Mouse (Mus musculus) MEL (cell line): ENCODE measurements around the gene Rcan2. TPM values are rescaled to one million over a fixed set of nuclear protein-coding genes. Genes with fewer than 3 reads are reported as not detected.

ENCODE experiments used
- DNase-seq: peaks from one replicate; pipeline ENCODE4 v3.0.0; 2011; ENCODE audit warnings: low read depth, low spot score
- H3K27ac ChIP-seq: 2 replicates; pipeline ENCODE4 v1.5.1; 2012; ENCODE audit warnings: low read depth, mild to moderate bottlenecking, control low read depth, low read length, moderate library complexity; ENCODE audit not compliant: control insufficient read depth
- H3K27me3 ChIP-seq, 2 experiments: fragments of 150-350 bp in 1 of 2; sonication (generic) in 1 of 2; 2 replicates each; pipeline ENCODE4 v1.6.1; 2012; ENCODE audit warnings: low read length in 2 of 2, mild to moderate bottlenecking in 2 of 2, improper control_type of control experiment in 1 of 2, moderate library complexity in 1 of 2; ENCODE audit not compliant: insufficient read depth in 2 of 2, control insufficient read depth in 1 of 2
- H3K36me3 ChIP-seq, 2 experiments: 2 replicates each; pipeline ENCODE4 v1.6.1; 2012 to 2014; ENCODE audit warnings: low read length in 2 of 2, improper control_type of control experiment in 1 of 2, inconsistent platforms in 1 of 2, mild to moderate bottlenecking in 1 of 2; ENCODE audit not compliant: insufficient read depth in 2 of 2, control insufficient read depth in 1 of 2
- H3K4me1 ChIP-seq, 2 experiments: fragments of 150-350 bp in 1 of 2; sonication (generic) in 1 of 2; 2 replicates each; pipeline ENCODE4 v1.6.1; 2012; ENCODE audit warnings: low read length in 2 of 2, improper control_type of control experiment in 1 of 2, mild to moderate bottlenecking in 1 of 2; ENCODE audit not compliant: insufficient read depth in 2 of 2, control insufficient read depth in 1 of 2
- H3K4me3 ChIP-seq, 2 experiments: fragments of 150-350 bp in 1 of 2; sonication (generic) in 1 of 2; 2 replicates each; pipeline ENCODE4 v1.5.1; 2012; ENCODE audit warnings: low read depth in 2 of 2, low read length in 2 of 2, mild to moderate bottlenecking in 2 of 2, moderate library complexity in 2 of 2, control low read depth in 1 of 2, improper control_type of control experiment in 1 of 2; ENCODE audit not compliant: control insufficient read depth in 1 of 2, insufficient read depth in 1 of 2
- H3K79me2 ChIP-seq: 2 replicates; pipeline ENCODE4 v1.6.1; 2012; ENCODE audit warnings: mild to moderate bottlenecking, low read length, moderate library complexity; ENCODE audit not compliant: control insufficient read depth, poor library complexity, insufficient read depth
- H3K9ac ChIP-seq: 2 replicates; pipeline ENCODE4 v1.6.1; 2012; ENCODE audit warnings: low read depth, mild to moderate bottlenecking, control low read depth, low read length, moderate library complexity; ENCODE audit not compliant: control insufficient read depth, poor library complexity, severe bottlenecking
- H3K9me3 ChIP-seq: fragments of 150-350 bp; sonication (generic); replicated peaks from 2 replicates; pipeline ENCODE4 v1.6.1; 2012; ENCODE audit warnings: mild to moderate bottlenecking, low read length, improper control_type of control experiment, moderate library complexity; ENCODE audit not compliant: insufficient read depth
- BHLHE40 ChIP-seq: IDR thresholded peaks from 2 replicates; pipeline ENCODE4 v1.6.1; 2012; ENCODE audit warnings: low read depth, mild to moderate bottlenecking, inconsistent platforms, low read length, improper control_type of control experiment, borderline replicate concordance
- CHD1 ChIP-seq: IDR thresholded peaks from 2 replicates; pipeline ENCODE4 v1.6.1; 2012; ENCODE audit warnings: low read depth, mild to moderate bottlenecking, inconsistent platforms, low read length, improper control_type of control experiment
- CHD2 ChIP-seq: IDR thresholded peaks from 2 replicates; pipeline ENCODE4 v1.6.1; 2011; ENCODE audit warnings: low read length, improper control_type of control experiment
- CTCF ChIP-seq, 3 experiments: IDR thresholded peaks in 2 of 3; conservative IDR thresholded peaks in 1 of 3; 2 replicates each; pipeline ENCODE4 v1.5.1; 2011 to 2012; ENCODE audit warnings: low read length in 3 of 3, low read depth in 2 of 3, mild to moderate bottlenecking in 2 of 3, improper control_type of control experiment in 1 of 3, inconsistent platforms in 1 of 3, mixed read lengths in 1 of 3, moderate library complexity in 1 of 3; ENCODE audit not compliant: control insufficient read depth in 1 of 3, insufficient read depth in 1 of 3, poor library complexity in 1 of 3, severe bottlenecking in 1 of 3
- E2F4 ChIP-seq: IDR thresholded peaks from 2 replicates; pipeline ENCODE4 v1.6.1; 2011; ENCODE audit warnings: low read depth, low read length, improper control_type of control experiment, borderline replicate concordance
- EP300 ChIP-seq, 2 experiments: IDR thresholded peaks; 2 replicates each; pipeline ENCODE4 v1.6.1; 2011; ENCODE audit warnings: improper control_type of control experiment in 2 of 2, low read length in 2 of 2, low read depth in 1 of 2, mild to moderate bottlenecking in 1 of 2
- ETS1 ChIP-seq: IDR thresholded peaks from 2 replicates; pipeline ENCODE4 v1.6.1; 2012; ENCODE audit warnings: low read depth, mild to moderate bottlenecking, inconsistent platforms, low read length, improper control_type of control experiment, moderate library complexity
- GATA1 ChIP-seq: IDR thresholded peaks from 2 replicates; pipeline ENCODE4 v1.6.1; 2011; ENCODE audit warnings: low read depth, low read length, improper control_type of control experiment
- KAT2A ChIP-seq: conservative IDR thresholded peaks from 2 replicates; pipeline ENCODE4 v1.6.1; 2012; ENCODE audit warnings: low read depth, low read length, improper control_type of control experiment, inconsistent platforms
- MAZ ChIP-seq: IDR thresholded peaks from 2 replicates; pipeline ENCODE4 v1.6.1; 2012; ENCODE audit warnings: low read depth, mild to moderate bottlenecking, inconsistent platforms, low read length, improper control_type of control experiment
- MXI1 ChIP-seq: IDR thresholded peaks from 2 replicates; pipeline ENCODE4 v1.6.1; 2011; ENCODE audit warnings: mild to moderate bottlenecking, low read depth, low read length, improper control_type of control experiment
- MYB ChIP-seq: IDR thresholded peaks from 2 replicates; pipeline ENCODE4 v1.6.1; 2011; ENCODE audit warnings: mild to moderate bottlenecking, low read depth, low read length, improper control_type of control experiment
- MYC ChIP-seq: IDR thresholded peaks from 2 replicates; pipeline ENCODE4 v1.6.1; 2011; ENCODE audit warnings: low read depth, mild to moderate bottlenecking, low read length, improper control_type of control experiment, moderate library complexity
- NELFE ChIP-seq: IDR thresholded peaks from 2 replicates; pipeline ENCODE4 v1.6.1; 2011; ENCODE audit warnings: low read depth, low read length, improper control_type of control experiment
- POLR2AphosphoS2 ChIP-seq: IDR thresholded peaks from 2 replicates; pipeline ENCODE4 v1.6.1; 2011; ENCODE audit warnings: low read length, improper control_type of control experiment
- RAD21 ChIP-seq: IDR thresholded peaks from 2 replicates; pipeline ENCODE4 v1.6.1; 2011; ENCODE audit warnings: mild to moderate bottlenecking, low read depth, low read length, improper control_type of control experiment
- RCOR1 ChIP-seq: IDR thresholded peaks from 2 replicates; pipeline ENCODE4 v1.6.1; 2012; ENCODE audit warnings: low read depth, mild to moderate bottlenecking, inconsistent platforms, low read length, improper control_type of control experiment
- SIN3A ChIP-seq: IDR thresholded peaks from 2 replicates; pipeline ENCODE4 v1.6.1; 2012; ENCODE audit warnings: low read length, improper control_type of control experiment, inconsistent platforms
- SMC3 ChIP-seq: IDR thresholded peaks from 2 replicates; pipeline ENCODE4 v1.6.1; 2011; ENCODE audit warnings: low read depth, low read length, improper control_type of control experiment
- TBP ChIP-seq: IDR thresholded peaks from 2 replicates; pipeline ENCODE4 v1.8.0; 2011; ENCODE audit warnings: low read depth, low read length, improper control_type of control experiment
- UBTF ChIP-seq: IDR thresholded peaks from 2 replicates; pipeline ENCODE4 v1.6.1; 2012; ENCODE audit warnings: low read depth, mild to moderate bottlenecking, inconsistent platforms, low read length, improper control_type of control experiment, moderate library complexity, borderline replicate concordance; ENCODE audit not compliant: insufficient read depth
- USF1 ChIP-seq: IDR thresholded peaks from 2 replicates; pipeline ENCODE4 v1.6.1; 2014; ENCODE audit warnings: low read depth, mild to moderate bottlenecking, inconsistent platforms, low read length, improper control_type of control experiment, moderate library complexity
- USF2 ChIP-seq, 2 experiments: IDR thresholded peaks; 2 replicates each; pipeline ENCODE4 v1.6.1; 2011 to 2012; ENCODE audit warnings: improper control_type of control experiment in 2 of 2, low read length in 2 of 2, borderline replicate concordance in 1 of 2, inconsistent platforms in 1 of 2, low read depth in 1 of 2, mild to moderate bottlenecking in 1 of 2; ENCODE audit not compliant: insufficient read depth in 1 of 2
- ZC3H11A ChIP-seq: IDR thresholded peaks from 2 replicates; pipeline ENCODE4 v1.6.1; 2012; ENCODE audit warnings: low read depth, mild to moderate bottlenecking, inconsistent platforms, low read length, improper control_type of control experiment
- ZKSCAN1 ChIP-seq: IDR thresholded peaks from 2 replicates; pipeline ENCODE4 v1.6.1; 2012; ENCODE audit warnings: low read depth, mild to moderate bottlenecking, inconsistent platforms, low read length, improper control_type of control experiment, moderate library complexity
- ZMIZ1 ChIP-seq: IDR thresholded peaks from 2 replicates; pipeline ENCODE4 v1.6.1; 2012; ENCODE audit warnings: low read depth, mild to moderate bottlenecking, inconsistent platforms, low read length, improper control_type of control experiment, moderate library complexity
- polyA plus RNA-seq, 2 experiments: library from polyadenylated mRNA; stranded (reverse) in 1 of 2; unstranded in 1 of 2; fragments of >175 nt in 1 of 2; fragments of >200 nt in 1 of 2; gene quantifications; 2 replicates each; pipeline versions ENCODE4 v1.2.1 to v1.2.4; 2012; ENCODE audit warnings: low replicate concordance in 2 of 2, low read depth in 1 of 2; ENCODE audit not compliant: insufficient read length in 2 of 2, insufficient read depth in 1 of 2, missing spikeins in 1 of 2
- total RNA-seq: library from RNA; depleted of rRNA; stranded (reverse); fragments of 300-350 nt; gene quantifications from 2 replicates; pipeline ENCODE4 v1.2.3, GENCODE M21; 2012

Rcan2 gene
- total and polyA plus RNA-seq, 3 experiments = 0.52 TPM; not detected in 2

- Histone ChIP-seq H3K4me3 (peak overlapping the region; percentile 55), H3K9ac (peak overlapping the region; percentile 68), H3K36me3 (peaks cover 0 to 9% of the 10 kb centered on the region in 2 experiments; a peak in 2 of 4 replicates), H3K27ac (no peak overlapping the region), H3K4me1 (peaks cover 12 to 20% of the 10 kb centered on the region in 2 experiments), H3K9me3 (no peaks in the 10 kb centered on the region), H3K27me3 (no peaks in the 10 kb centered on the region), H3K79me2 (0 out of 2 replicates have a peak, but pooled peaks cover 2% of the 10 kb centered on the region)
- TF ChIP-seq MYC (no peak), USF1 (peak; percentile 38; the same call in 1 of the 2 replicates)
- DNase-seq = no peak
Measured at GRCm38 (mm10) chr17:44075601-44076000, 274.4 kb downstream of the Rcan2 start.

- Histone ChIP-seq H3K9ac (peak overlapping the region; percentile 68), H3K27me3 (no peaks in the 10 kb centered on the region), H3K9me3 (no peaks in the 10 kb centered on the region), H3K4me3 (peak overlapping the region; percentile 55 to 56), H3K27ac (no peak overlapping the region), H3K79me2 (0 out of 2 replicates have a peak, but pooled peaks cover 2% of the 10 kb centered on the region), H3K36me3 (peaks cover 0 to 9% of the 10 kb centered on the region in 2 experiments; a peak in 2 of 4 replicates), H3K4me1 (peaks cover 12 to 20% of the 10 kb centered on the region in 2 experiments)
- TF ChIP-seq UBTF (no peak), CHD1 (no peak), TBP (0 out of 2 replicates have a peak, but pooled peaks have one; percentile 32), MYB (no peak), E2F4 (no peak), POLR2AphosphoS2 (no peak), ZMIZ1 (no peak), USF1 (no peak), MXI1 (no peak), KAT2A (no peak), ZC3H11A (peak; percentile 84), RAD21 (peak; percentile 73), SIN3A (peak; percentile 73), CHD2 (no peak), MAZ (0 out of 2 replicates have a peak, but pooled peaks have one; percentile 50), CTCF (IDR thresholded peaks at IDR 0.05 in 2 of 3, conservative IDR thresholded peaks at IDR 0.05 in 1 of 3; ENCODE audit: control insufficient read depth in 1 of 3, insufficient read depth in 1 of 3, low read depth in 2 of 3, low read length in 3 of 3, poor library complexity in 1 of 3, severe bottlenecking in 1 of 3) (peak; percentile 56 to 70 (median 64)), RCOR1 (no peak), SMC3 (peak; percentile 88), MYC (no peak), USF2 (IDR thresholded peaks at IDR 0.05; ENCODE audit: borderline replicate concordance in 1 of 2, insufficient read depth in 1 of 2, low read depth in 1 of 2, low read length in 2 of 2) (no peak), EP300 (IDR thresholded peaks at IDR 0.05; ENCODE audit: low read depth in 1 of 2, low read length in 2 of 2) (no peak), NELFE (no peak), GATA1 (peak; percentile 43), ETS1 (peak; percentile 48), ZKSCAN1 (peak; percentile 30; the same call in 1 of the 2 replicates), BHLHE40 (peak; percentile 8; the same call in 1 of the 2 replicates)
- peak; percentile 85 for DNase-seq
Measured at GRCm38 (mm10) chr17:44076051-44076680, 275.0 kb downstream of the Rcan2 start.
